Mouse (Mus musculus) liver, postnatal 0 days (tissue): ENCODE results near the gene Pappa. TPM values are rescaled to one million over a fixed set of nuclear protein-coding genes. Genes with fewer than 3 reads are reported as not detected.
A peak's percentile ranks its signal among the peaks of the same experiment; 100 is the strongest.

Experiments used
- ATAC-seq: fragments of 200-750 bp; cut with Nextera tagmentation; 2 replicates; pipeline ENCODE4 v1.8.0; 2017; ENCODE audit warnings: mild to moderate bottlenecking, moderate library complexity
- DNase-seq: peaks from one replicate; pipeline ENCODE4 v3.0.0-alpha.2; 2016
- H3K27ac ChIP-seq: fragments of 300-500 bp; sonication (generic); 2 replicates; pipeline ENCODE4 v1.5.1; 2014; ENCODE audit warnings: antibody characterized with exemption, moderate library complexity, mild to moderate bottlenecking, low read depth
- H3K27me3 ChIP-seq: fragments of 300-500 bp; sonication (generic); 2 replicates; pipeline ENCODE4 v1.6.1; 2014; ENCODE audit warnings: low read length, control low read depth, mixed read lengths; ENCODE audit not compliant: insufficient read depth
- H3K36me3 ChIP-seq: fragments of 300-500 bp; sonication (generic); replicated peaks from 2 replicates; pipeline ENCODE4 v1.6.1; 2014; ENCODE audit warnings: mild to moderate bottlenecking, control low read depth, low read length, moderate library complexity, mixed read lengths; ENCODE audit not compliant: insufficient read depth
- H3K4me1 ChIP-seq: fragments of 300-500 bp; sonication (generic); 2 replicates; pipeline ENCODE4 v1.6.1; 2014; ENCODE audit warnings: antibody characterized with exemption, mild to moderate bottlenecking, control low read depth; ENCODE audit not compliant: insufficient read depth
- H3K4me2 ChIP-seq: fragments of 300-500 bp; sonication (generic); 2 replicates; pipeline ENCODE4 v1.6.1; 2014; ENCODE audit warnings: low read depth, mild to moderate bottlenecking, low read length, moderate library complexity, mixed read lengths
- H3K4me3 ChIP-seq: fragments of 300-500 bp; sonication (generic); 2 replicates; pipeline ENCODE4 v1.5.1; 2014; ENCODE audit warnings: low read depth, low read length
- H3K9ac ChIP-seq: fragments of 300-500 bp; sonication (generic); replicated peaks from 2 replicates; pipeline ENCODE4 v1.6.1; 2014; ENCODE audit warnings: mild to moderate bottlenecking, moderate library complexity
- H3K9me3 ChIP-seq: fragments of 300-500 bp; sonication (generic); 2 replicates; pipeline ENCODE4 v1.6.1; 2016; ENCODE audit warnings: mild to moderate bottlenecking, control low read depth, low read length, mixed read lengths
- CTCF ChIP-seq: sonication (generic); IDR thresholded peaks from 2 replicates; pipeline ENCODE4 v1.5.1; 2016; ENCODE audit warnings: antibody characterized with exemption, low read depth
- EP300 ChIP-seq: IDR thresholded peaks from 2 replicates; pipeline ENCODE4 v1.6.1; 2016; ENCODE audit warnings: antibody characterized with exemption, low read depth, mild to moderate bottlenecking
- WGBS: fragments of 180-500 bp; shearing (Covaris S2); extraction: QIAGEN DNeasy Blood & Tissue Kit; methylation state at CpG from one replicate; pipeline ENCODE4 v1.1.7; 2014; ENCODE audit not compliant: insufficient replicate concordance; 5-methylcytosine and 5-hydroxymethylcytosine counted together
- polyA plus RNA-seq: library from polyadenylated mRNA; unstranded; fragments of >200 nt; fragmentation: Nextera tagmentation; extraction: Ambion mirVana; gene quantifications from 2 replicates; pipeline ENCODE4 v1.2.1, GENCODE M21; 2015

The Pappa gene
- polyA plus RNA-seq, 1 experiment from 2014 or later: 0.01 TPM

DNA sequence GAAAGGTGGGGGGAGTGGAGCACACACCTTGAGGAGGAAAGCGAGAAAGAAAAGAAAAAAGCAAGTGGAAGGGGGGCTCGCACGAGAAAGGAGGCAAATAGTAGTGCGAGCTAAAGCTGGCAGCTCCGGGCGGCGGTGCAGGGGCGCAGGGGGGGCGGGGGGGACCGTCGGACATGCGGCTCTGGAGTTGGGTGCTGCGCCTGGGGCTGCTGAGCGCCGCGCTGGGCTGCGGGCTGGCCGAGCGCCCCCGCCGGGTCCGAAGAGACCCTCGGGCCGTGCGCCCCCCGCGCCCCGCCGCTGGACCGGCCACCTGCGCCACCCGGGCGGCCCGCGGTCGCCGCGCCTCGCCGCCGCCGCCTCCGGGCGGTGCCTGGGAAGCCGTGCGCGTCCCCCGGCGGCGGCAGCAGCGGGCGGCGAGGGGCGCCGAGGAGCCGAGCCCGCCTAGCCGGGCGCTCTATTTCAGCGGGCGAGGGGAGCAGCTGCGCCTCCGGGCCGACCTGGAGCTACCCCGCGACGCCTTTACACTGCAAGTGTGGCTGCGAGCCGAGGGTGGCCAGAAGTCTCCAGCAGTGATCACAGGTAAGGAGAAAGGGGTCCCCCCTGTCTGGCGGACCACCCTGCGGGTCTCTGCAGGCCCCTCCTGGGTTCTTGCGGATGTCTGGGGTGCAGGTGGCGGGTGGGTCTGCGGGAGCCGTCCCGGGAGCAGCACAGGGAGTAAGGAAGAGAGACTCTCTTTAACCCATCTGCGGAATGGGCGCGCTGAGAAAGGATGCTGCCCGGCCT, 586 bp downstream of the Pappa start:
- 1% methylated on average over 30 of the region's 80 CpGs for WGBS

DNA sequence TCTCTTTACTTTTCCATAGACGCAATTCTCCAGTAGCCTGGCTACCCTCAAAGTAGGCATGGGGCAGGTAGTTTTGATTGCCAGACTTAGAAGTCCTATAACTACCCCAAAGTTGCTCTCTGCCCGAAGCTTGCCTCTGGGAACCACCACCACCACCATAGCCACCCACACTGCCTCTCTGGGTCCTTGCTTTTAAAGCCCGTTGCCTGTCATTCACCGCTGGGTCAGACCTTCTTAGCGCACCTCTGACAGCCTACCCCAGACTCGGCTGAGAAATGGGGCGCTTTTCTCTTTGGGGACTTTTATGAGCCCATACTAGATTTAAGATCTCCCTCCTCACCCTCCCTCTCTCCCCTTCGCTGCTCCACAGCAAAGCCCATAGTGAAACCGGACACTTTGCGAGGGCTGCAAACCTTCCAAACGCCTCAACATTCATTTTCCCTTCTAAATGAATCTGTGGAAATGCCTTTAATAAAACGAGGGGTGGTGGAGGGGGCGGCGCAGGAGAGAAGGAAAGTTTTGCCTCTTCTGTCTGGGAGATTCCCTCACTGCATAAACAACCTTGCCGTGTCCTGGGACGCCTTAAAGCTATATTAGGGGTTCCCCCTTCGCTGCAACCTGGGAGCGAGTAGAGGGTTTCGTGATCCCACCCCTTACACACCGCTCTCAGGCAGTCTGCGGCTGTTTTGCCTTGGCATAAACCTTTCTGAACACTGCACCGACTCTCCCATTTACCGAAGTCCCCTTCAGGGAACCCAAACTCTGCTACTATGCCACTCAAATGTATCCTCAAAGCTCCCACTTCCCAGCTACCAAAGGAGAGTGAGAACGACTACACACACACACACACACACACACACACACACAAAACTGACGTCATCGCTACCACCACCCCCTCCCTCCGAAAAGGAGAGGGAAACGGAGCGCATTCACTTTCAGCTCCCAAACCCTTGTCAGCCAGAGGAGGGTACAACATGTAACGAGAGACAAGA, 1.7 kb downstream of the Pappa start:
- 1% methylated on average over 28 of the region's 30 CpGs for WGBS
- Histone ChIP-seq H3K9ac (peak overlapping the region; percentile 31), H3K27me3 (peaks cover 18% of the 10 kb centered on the region)

More for the DNA sequence above, 586 bp downstream of the Pappa start:
- no peaks in the 10 kb centered on the region; the same call in 1 of the 2 replicates for H3K4me1 ChIP-seq
- H3K9me3 ChIP-seq: no peaks in the 10 kb centered on the region
- H3K27me3 ChIP-seq: peaks cover 18% of the 10 kb centered on the region
- peak overlapping the region; percentile 66 for H3K4me2 ChIP-seq
- H3K27ac ChIP-seq: no peak overlapping the region
- peak overlapping the region; percentile 46 for H3K4me3 ChIP-seq
- ATAC-seq: no peak
- no peak overlapping the region for H3K9ac ChIP-seq
- TF ChIP-seq EP300 (no peak), CTCF (no peak)
- DNase-seq: peak; percentile 15
- no peaks in the 10 kb centered on the region for H3K36me3 ChIP-seq

DNA sequence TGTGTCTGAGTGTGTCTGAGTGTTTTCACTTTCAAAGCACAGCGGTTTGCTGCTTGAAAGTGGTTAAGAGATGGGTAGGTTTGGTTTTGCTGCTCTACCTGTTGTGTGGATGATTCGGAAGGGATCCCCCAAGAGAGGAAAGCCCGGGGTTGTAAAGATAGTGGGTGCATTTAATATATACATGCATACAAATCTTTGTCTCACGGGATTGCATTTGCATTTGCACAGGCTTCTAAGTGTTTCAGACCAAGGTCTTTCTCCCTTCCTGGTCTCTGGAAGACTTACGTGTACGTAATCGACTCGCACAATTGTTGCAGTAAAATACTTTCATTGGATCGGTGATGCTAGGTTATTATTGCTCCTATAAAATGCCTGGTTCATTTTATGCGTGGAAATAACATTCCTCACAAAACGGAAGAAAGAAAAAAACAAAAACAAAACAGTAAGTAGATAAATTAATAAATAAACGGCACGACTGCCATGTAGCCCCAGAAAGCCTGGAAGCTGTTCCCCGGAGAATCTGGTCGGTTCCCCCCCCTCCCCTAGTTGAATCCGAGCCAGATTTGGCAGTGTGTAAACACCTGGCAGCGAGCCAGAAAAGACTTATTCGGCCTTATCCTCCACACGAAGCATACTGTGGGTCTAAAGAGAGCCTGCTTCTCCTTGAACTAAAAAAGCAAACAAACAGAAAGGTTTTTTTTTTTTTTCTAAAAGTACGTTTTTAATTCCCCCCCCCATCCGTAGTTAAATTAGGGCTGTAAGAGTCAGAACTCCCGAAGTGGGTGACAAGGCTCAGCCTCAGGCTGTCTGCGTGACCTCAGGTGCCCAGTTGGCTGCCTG, 2.7 kb downstream of the Pappa start:
- H3K27me3 ChIP-seq: peaks cover 18% of the 10 kb centered on the region

More for the DNA sequence above, 1.7 kb downstream of the Pappa start:
- ATAC-seq (peak; percentile 60), DNase-seq (peak; percentile 46)
- H3K4me1 ChIP-seq: no peaks in the 10 kb centered on the region; the same call in 1 of the 2 replicates
- H3K27ac ChIP-seq: no peak overlapping the region; the same call in 1 of the 2 replicates
- no peaks in the 10 kb centered on the region for H3K36me3 ChIP-seq
- no peak for TF ChIP-seq CTCF
- TF ChIP-seq EP300: no peak
- no peaks in the 10 kb centered on the region for H3K9me3 ChIP-seq
- H3K4me2 ChIP-seq: peak overlapping the region; percentile 66
- peak overlapping the region; percentile 46 for H3K4me3 ChIP-seq

DNA sequence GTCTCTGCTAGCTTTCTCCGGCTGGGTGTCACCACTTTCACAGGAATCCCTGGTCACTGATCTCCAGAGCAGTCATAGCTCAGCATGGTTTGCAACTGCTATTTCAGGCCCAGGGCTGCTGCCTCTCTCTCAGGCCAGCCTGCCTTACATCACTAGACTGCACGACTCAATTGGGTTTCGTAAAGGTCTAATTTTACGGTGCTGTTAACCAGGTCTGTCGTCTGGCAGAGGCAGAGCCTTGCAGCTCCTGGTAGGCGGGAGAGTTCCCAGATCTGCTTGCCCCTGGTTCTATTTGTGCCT, 3.3 kb downstream of the Pappa start:
- peaks cover 18% of the 10 kb centered on the region for H3K27me3 ChIP-seq
- 40% methylated on average over 6 of the region's 6 CpGs for WGBS
- H3K4me2 ChIP-seq: peak overlapping the region; percentile 66
- no peak overlapping the region for H3K9ac ChIP-seq
- TF ChIP-seq EP300: no peak
- no peak for TF ChIP-seq CTCF
- no peaks in the 10 kb centered on the region; the same call in 1 of the 2 replicates for H3K4me1 ChIP-seq
- no peaks in the 10 kb centered on the region for H3K9me3 ChIP-seq
- peak; percentile 17 for DNase-seq
- H3K27ac ChIP-seq: no peak overlapping the region
- ATAC-seq: peak; percentile 54
- H3K4me3 ChIP-seq: no peak overlapping the region
- no peaks in the 10 kb centered on the region for H3K36me3 ChIP-seq

More for the DNA sequence above, 2.7 kb downstream of the Pappa start:
- no peaks in the 10 kb centered on the region for H3K36me3 ChIP-seq
- H3K9me3 ChIP-seq: no peaks in the 10 kb centered on the region
- TF ChIP-seq CTCF (no peak), EP300 (no peak)
- H3K27ac ChIP-seq: no peak overlapping the region
- WGBS: 8% methylated on average over 23 of the region's 23 CpGs
- peak overlapping the region; percentile 46 for H3K4me3 ChIP-seq
- no peaks in the 10 kb centered on the region; the same call in 1 of the 2 replicates for H3K4me1 ChIP-seq
- H3K9ac ChIP-seq: peak overlapping the region; percentile 31; the same call in 1 of the 2 replicates
- peak overlapping the region; percentile 66 for H3K4me2 ChIP-seq
- DNase-seq (peak; percentile 65), ATAC-seq (peak; percentile 58)

DNA sequence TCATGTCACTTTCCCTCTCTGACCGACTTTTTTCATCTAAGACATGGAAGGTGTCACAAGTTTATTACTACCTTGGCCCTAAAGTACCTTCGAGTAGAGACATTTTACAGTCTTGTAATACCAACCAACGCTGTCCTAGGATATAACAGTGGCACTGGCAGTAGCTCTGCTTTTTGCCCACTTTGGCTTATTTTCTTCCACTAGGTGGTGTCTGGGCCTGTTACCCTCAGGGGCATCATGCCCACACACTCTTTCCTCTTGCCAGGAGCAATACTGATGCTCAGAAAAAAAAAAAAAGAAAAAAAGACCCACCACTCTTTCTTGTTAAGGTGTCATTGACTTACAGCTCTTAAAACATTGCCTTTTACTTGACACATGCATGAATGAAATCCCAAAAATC, 8.7 kb downstream of the Pappa start:
- H3K27ac ChIP-seq: no peak overlapping the region
- TF ChIP-seq CTCF (0 out of 2 replicates have a peak, but pooled peaks have one; percentile 8), EP300 (no peak)
- H3K9ac ChIP-seq: no peak overlapping the region
- H3K36me3 ChIP-seq: no peaks in the 10 kb centered on the region
- DNase-seq (no peak), ATAC-seq (no peak)
- WGBS: 66% methylated on average over 3 of the region's 3 CpGs
- H3K27me3 ChIP-seq: no peaks in the 10 kb centered on the region
- no peaks in the 10 kb centered on the region for H3K9me3 ChIP-seq
- peaks cover 4% of the 10 kb centered on the region; the same call in 1 of the 2 replicates for H3K4me1 ChIP-seq
- H3K4me3 ChIP-seq: no peak overlapping the region
- H3K4me2 ChIP-seq: no peak overlapping the region
